Mouse (Mus musculus) megakaryocyte, embryonic 14.5 days (primary cell): ENCODE measurements around the gene Stk17b.

Source experiments
- FLI1 ChIP-seq: IDR thresholded peaks from 2 replicates; pipeline ENCODE4 v1.6.1; 2012; ENCODE audit warnings: low read length, inconsistent platforms, mixed read lengths
- GATA1 ChIP-seq: IDR thresholded peaks from 3 replicates; pipeline ENCODE4 v1.6.1; 2012; ENCODE audit warnings: mixed read lengths, low read length, inconsistent platforms, borderline replicate concordance

- TF ChIP-seq GATA1, result no peak
- TF ChIP-seq FLI1, result no peak
Observed at GRCm38 (mm10) chr1:53766112-53766511, 18.9 kb downstream of the Stk17b start.
